In genomic region chr9:67213275-67213674, GRCm38 (mm10) we compare ENCODE assay signal across 9 mouse cellular contexts.
A peak's percentile ranks its signal among the peaks of the same experiment; 100 is the strongest.
DNase-seq lines count a peak whose midpoint lies in the region; ATAC-seq and TF ChIP-seq lines count a peak whose summit lies in the region.
"Had no signal": no experiment of that assay in that cellular context is flagged by ENCODE, and none has a peak within 500 bp of the region (broad histone marks: within the 10 kb centered on the region; RNA-seq: fewer than 3 reads in every experiment).

No protein-coding gene starts in this region.

- H3K9me3 ChIP-seq in hindbrain, embryonic 14.5 days (ENCODE audit: control insufficient read depth, low read length), result no peaks in the 10 kb centered on the region
- no peaks in the 10 kb centered on the region for H3K9me3 ChIP-seq in hindbrain, embryonic 13.5 days
- H3K9me3 ChIP-seq: neural tube, embryonic 12.5 days had no signal

- H3K4me1 ChIP-seq in hindbrain, embryonic 14.5 days (replicated peaks; ENCODE audit: control insufficient read depth, insufficient read depth, low read length), result no peaks in the 10 kb centered on the region
- H3K4me1 ChIP-seq in hindbrain, embryonic 13.5 days (replicated peaks), result no peaks in the 10 kb centered on the region
- 0 out of 2 replicates have a peak, but pooled peaks cover 2% of the 10 kb centered on the region for H3K4me1 ChIP-seq in kidney, adult 2 months (ENCODE audit: control insufficient read depth, insufficient read depth, low read length)

- H3K27me3 ChIP-seq in hindbrain, embryonic 14.5 days (ENCODE audit: control insufficient read depth, insufficient read depth, low read length), result no peaks in the 10 kb centered on the region
- no peaks in the 10 kb centered on the region for H3K27me3 ChIP-seq in hindbrain, embryonic 13.5 days
- no peaks in the 10 kb centered on the region for H3K27me3 ChIP-seq in kidney, adult 2 months (replicated peaks; ENCODE audit: control insufficient read depth, insufficient read depth, low read length)
- H3K27me3 ChIP-seq: neural tube, embryonic 12.5 days had no signal

- H3K4me3 ChIP-seq in hindbrain, embryonic 14.5 days (replicated peaks; ENCODE audit: low read length), result no peak overlapping the region
- H3K4me3 ChIP-seq in hindbrain, embryonic 13.5 days, result no peak overlapping the region
- H3K4me3 ChIP-seq in kidney, adult 2 months (ENCODE audit: insufficient read depth, low read depth, low read length), result no peak overlapping the region
- H3K4me3 ChIP-seq: neural tube, embryonic 12.5 days had no signal

- intact Hi-C loops in gastrocnemius, postnatal 14 days (cut with DNase I; ENCODE audit: low total_unique reads), result no loop called here
- intact Hi-C loops in left cerebral cortex, postnatal 4 days (cut with DNase I), result loop anchor here (10.0 kb wide), 1 partner anchor 168 kb away; the partner anchor contains the start of gene Tpm1

- peak; percentile 74 for DNase-seq in hindbrain, embryonic 14.5 days (ENCODE audit: low spot score)
- peak; percentile 76 to 80 for DNase-seq in cerebellum, postnatal 10 days
- DNase-seq in gastrocnemius, postnatal 14 days, result peak; percentile 83
- peak; percentile 83 for DNase-seq in kidney, adult 2 months
- DNase-seq in left cerebral cortex, postnatal 4 days, result peak; percentile 73
- DNase-seq in ovary, postnatal 14 days (ENCODE audit: low spot score), result peak; percentile 77
- peak; percentile 56 for DNase-seq in urinary bladder, postnatal 10 days (ENCODE audit: low spot score)

- no peak for ATAC-seq in hindbrain, embryonic 14.5 days (ENCODE audit: low FRiP score)
- no peak for ATAC-seq in hindbrain, embryonic 13.5 days (ENCODE audit: low FRiP score)

- TF ChIP-seq POLR2A in kidney, adult 2 months (IDR thresholded peaks at IDR 0.05; ENCODE audit: low read depth, low read length), result no peak

- H3K4me2 ChIP-seq in hindbrain, embryonic 14.5 days (replicated peaks), result no peak overlapping the region
- no peak overlapping the region for H3K4me2 ChIP-seq in hindbrain, embryonic 13.5 days
- H3K4me2 ChIP-seq: neural tube, embryonic 12.5 days had no signal

- H3K27ac ChIP-seq in hindbrain, embryonic 14.5 days, result no peak overlapping the region
- no peak overlapping the region for H3K27ac ChIP-seq in hindbrain, embryonic 13.5 days
- H3K27ac ChIP-seq in kidney, adult 2 months (ENCODE audit: insufficient read depth, low read depth, low read length), result no peak overlapping the region
- H3K27ac ChIP-seq: neural tube, embryonic 12.5 days had no signal

- H3K9ac ChIP-seq in hindbrain, embryonic 14.5 days, result no peak overlapping the region
- no peak overlapping the region for H3K9ac ChIP-seq in hindbrain, embryonic 13.5 days
- H3K9ac ChIP-seq: neural tube, embryonic 12.5 days had no signal

- no peaks in the 10 kb centered on the region for H3K36me3 ChIP-seq in hindbrain, embryonic 14.5 days (replicated peaks; ENCODE audit: control insufficient read depth, insufficient read depth)
- no peaks in the 10 kb centered on the region; the same call in 1 of the 2 replicates for H3K36me3 ChIP-seq in hindbrain, embryonic 13.5 days
- H3K36me3 ChIP-seq in kidney, adult 2 months (ENCODE audit: control insufficient read depth, insufficient read depth, low read length), result no peaks in the 10 kb centered on the region
- H3K36me3 ChIP-seq: neural tube, embryonic 12.5 days had no signal

- 78% methylated on average over 6 of the region's 6 CpGs for WGBS in hindbrain, embryonic 14.5 days
- WGBS in hindbrain, embryonic 13.5 days, result 74% methylated on average over 6 of the region's 6 CpGs
- 50% methylated on average over 6 of the region's 6 CpGs for WGBS in kidney, adult 2 months

- TF ChIP-seq CTCF in kidney, adult 2 months (conservative IDR thresholded peaks at IDR 0.05; ENCODE audit: insufficient read depth, insufficient read length, low read depth, low read length), result peak; percentile 80
